Mouse (Mus musculus) neural tube, embryonic 14.5 days (tissue): ENCODE measurements around the gene Cnot2. TPM values are rescaled to one million over a fixed set of nuclear protein-coding genes. Genes with fewer than 3 reads are reported as not detected.

Source experiments
- ATAC-seq: fragments of 200-750 bp; cut with Nextera tagmentation; 2 replicates; pipeline ENCODE4 v1.8.0; 2017; ENCODE audit warnings: low read depth, mild to moderate bottlenecking, moderate TSS enrichment, moderate library complexity
- H3K27ac ChIP-seq: fragments of 300-500 bp; sonication (generic); 2 replicates; pipeline ENCODE4 v1.5.1; 2014; ENCODE audit warnings: low read depth, mild to moderate bottlenecking, control low read depth, low read length, moderate library complexity, mixed read lengths
- H3K27me3 ChIP-seq: fragments of 300-500 bp; sonication (generic); 2 replicates; pipeline ENCODE4 v1.6.1; 2014; ENCODE audit warnings: low read length; ENCODE audit not compliant: control insufficient read depth, insufficient read depth
- H3K36me3 ChIP-seq: fragments of 300-500 bp; sonication (generic); 2 replicates; pipeline ENCODE4 v1.6.1; 2014; ENCODE audit warnings: low read length, mixed read lengths; ENCODE audit not compliant: control insufficient read depth, insufficient read depth
- H3K4me1 ChIP-seq: fragments of 300-500 bp; sonication (generic); 2 replicates; pipeline ENCODE4 v1.6.1; 2014; ENCODE audit warnings: low read length; ENCODE audit not compliant: control insufficient read depth, insufficient read depth
- H3K4me2 ChIP-seq: fragments of 300-500 bp; sonication (generic); 2 replicates; pipeline ENCODE4 v1.6.1; 2014; ENCODE audit warnings: mild to moderate bottlenecking, low read depth, low read length, control low read depth
- H3K4me3 ChIP-seq: fragments of 300-500 bp; sonication (generic); 2 replicates; pipeline ENCODE4 v1.5.1; 2014; ENCODE audit warnings: low read depth, low read length, control low read depth, mixed read lengths
- H3K9ac ChIP-seq: fragments of 300-500 bp; sonication (generic); replicated peaks from 2 replicates; pipeline ENCODE4 v1.6.1; 2014; ENCODE audit warnings: low read depth, mild to moderate bottlenecking, control low read depth, low read length, mixed read lengths
- H3K9me3 ChIP-seq: fragments of 300-500 bp; sonication (generic); 2 replicates; pipeline ENCODE4 v1.6.1; 2016; ENCODE audit warnings: low read length; ENCODE audit not compliant: control insufficient read depth
- WGBS: fragments of 180-500 bp; shearing (Covaris S2); extraction: QIAGEN DNeasy Blood & Tissue Kit; methylation state at CpG from one replicate; pipeline ENCODE4 v1.1.7; 2014; 5-methylcytosine and 5-hydroxymethylcytosine counted together
- polyA plus RNA-seq: library from polyadenylated mRNA; unstranded; fragments of >200 nt; fragmentation: Nextera tagmentation; extraction: Ambion mirVana; gene quantifications from 2 replicates; pipeline ENCODE4 v1.2.1, GENCODE M21; 2014

Cnot2 gene
- polyA plus RNA-seq, 1 experiment from 2014 or later = 103 TPM

GRCm38 (mm10) chr10:116452771-116453170 lies 128.5 kb downstream of the Cnot2 start:
- H3K9ac ChIP-seq = no peak overlapping the region
- H3K4me1 ChIP-seq = no peaks in the 10 kb centered on the region
- H3K27me3 ChIP-seq = no peaks in the 10 kb centered on the region
- no peak overlapping the region for H3K4me2 ChIP-seq
- WGBS = 96% methylated on average over 7 of the region's 7 CpGs
- H3K9me3 ChIP-seq = no peaks in the 10 kb centered on the region
- no peaks in the 10 kb centered on the region for H3K36me3 ChIP-seq
- no peak for ATAC-seq
- H3K4me3 ChIP-seq = no peak overlapping the region
- H3K27ac ChIP-seq = no peak overlapping the region

GRCm38 (mm10) chr10:116450621-116451020 lies 130.7 kb downstream of the Cnot2 start:
- Histone ChIP-seq H3K27ac (no peak overlapping the region), H3K27me3 (no peaks in the 10 kb centered on the region), H3K9me3 (no peaks in the 10 kb centered on the region), H3K4me1 (no peaks in the 10 kb centered on the region), H3K36me3 (no peaks in the 10 kb centered on the region), H3K4me2 (no peak overlapping the region), H3K4me3 (no peak overlapping the region), H3K9ac (no peak overlapping the region)
- no peak for ATAC-seq
- WGBS = 74% methylated on average over 9 of the region's 9 CpGs

- Histone ChIP-seq H3K4me1 (no peaks in the 10 kb centered on the region), H3K27me3 (no peaks in the 10 kb centered on the region), H3K9ac (no peak overlapping the region), H3K9me3 (no peaks in the 10 kb centered on the region), H3K36me3 (no peaks in the 10 kb centered on the region), H3K4me2 (no peak overlapping the region), H3K4me3 (no peak overlapping the region), H3K27ac (no peak overlapping the region)
- ATAC-seq = no peak
- WGBS = 96% methylated on average over 12 of the region's 12 CpGs
These were observed 133.1 kb downstream of the Cnot2 start for GRCm38 (mm10) chr10:116448166-116448565.

GRCm38 (mm10) chr10:116447176-116447575 lies 134.1 kb downstream of the Cnot2 start:
- Histone ChIP-seq H3K9me3 (no peaks in the 10 kb centered on the region), H3K4me3 (no peak overlapping the region), H3K36me3 (no peaks in the 10 kb centered on the region), H3K27me3 (no peaks in the 10 kb centered on the region), H3K4me2 (no peak overlapping the region), H3K27ac (no peak overlapping the region), H3K9ac (no peak overlapping the region), H3K4me1 (no peaks in the 10 kb centered on the region)
- WGBS = 95% methylated on average over 9 of the region's 9 CpGs
- no peak for ATAC-seq

- no peaks in the 10 kb centered on the region for H3K9me3 ChIP-seq
- no peak overlapping the region for H3K4me2 ChIP-seq
- whole genome bisulfite sequencing = 96% methylated on average over 11 of the region's 12 CpGs
- H3K4me1 ChIP-seq = no peaks in the 10 kb centered on the region
- ATAC-seq = no peak
- H3K4me3 ChIP-seq = no peak overlapping the region
- H3K36me3 ChIP-seq = no peaks in the 10 kb centered on the region
- H3K9ac ChIP-seq = no peak overlapping the region
- no peak overlapping the region for H3K27ac ChIP-seq
- no peaks in the 10 kb centered on the region for H3K27me3 ChIP-seq
These were observed 135.3 kb downstream of the Cnot2 start for GRCm38 (mm10) chr10:116446040-116446439.

GRCm38 (mm10) chr10:116444826-116445225 lies 136.5 kb downstream of the Cnot2 start:
- H3K4me1 ChIP-seq = no peaks in the 10 kb centered on the region
- 97% methylated on average over 8 of the region's 8 CpGs for WGBS
- no peak overlapping the region for H3K27ac ChIP-seq
- H3K9ac ChIP-seq = no peak overlapping the region
- no peaks in the 10 kb centered on the region for H3K27me3 ChIP-seq
- H3K36me3 ChIP-seq = no peaks in the 10 kb centered on the region
- ATAC-seq = no peak
- no peak overlapping the region for H3K4me3 ChIP-seq
- H3K9me3 ChIP-seq = no peaks in the 10 kb centered on the region
- no peak overlapping the region for H3K4me2 ChIP-seq

GRCm38 (mm10) chr10:116444371-116444770 lies 136.9 kb downstream of the Cnot2 start:
- WGBS = 93% methylated on average over 10 of the region's 10 CpGs
- Histone ChIP-seq H3K27ac (no peak overlapping the region), H3K4me3 (no peak overlapping the region), H3K4me2 (no peak overlapping the region), H3K4me1 (no peaks in the 10 kb centered on the region), H3K9ac (no peak overlapping the region), H3K27me3 (no peaks in the 10 kb centered on the region), H3K9me3 (no peaks in the 10 kb centered on the region), H3K36me3 (no peaks in the 10 kb centered on the region)
- no peak for ATAC-seq

GRCm38 (mm10) chr10:116440946-116441345 lies 140.4 kb downstream of the Cnot2 start:
- Histone ChIP-seq H3K4me3 (no peak overlapping the region), H3K9ac (no peak overlapping the region), H3K36me3 (no peaks in the 10 kb centered on the region), H3K9me3 (no peaks in the 10 kb centered on the region), H3K4me2 (no peak overlapping the region), H3K27ac (no peak overlapping the region), H3K4me1 (no peaks in the 10 kb centered on the region), H3K27me3 (no peaks in the 10 kb centered on the region)
- 94% methylated on average over 7 of the region's 7 CpGs for WGBS
- ATAC-seq = no peak

GRCm38 (mm10) chr10:116440088-116440487 lies 141.2 kb downstream of the Cnot2 start:
- no peak overlapping the region for H3K4me3 ChIP-seq
- no peak overlapping the region for H3K9ac ChIP-seq
- H3K9me3 ChIP-seq = no peaks in the 10 kb centered on the region
- no peaks in the 10 kb centered on the region for H3K4me1 ChIP-seq
- no peaks in the 10 kb centered on the region for H3K36me3 ChIP-seq
- no peak overlapping the region for H3K27ac ChIP-seq
- H3K4me2 ChIP-seq = no peak overlapping the region
- no peaks in the 10 kb centered on the region for H3K27me3 ChIP-seq
- ATAC-seq = no peak
- 96% methylated on average over 10 of the region's 10 CpGs for WGBS

GRCm38 (mm10) chr10:116435455-116435854 lies 145.9 kb downstream of the Cnot2 start:
- Histone ChIP-seq H3K27me3 (no peaks in the 10 kb centered on the region), H3K9me3 (no peaks in the 10 kb centered on the region), H3K27ac (no peak overlapping the region), H3K36me3 (no peaks in the 10 kb centered on the region), H3K9ac (no peak overlapping the region), H3K4me3 (no peak overlapping the region), H3K4me1 (no peaks in the 10 kb centered on the region), H3K4me2 (no peak overlapping the region)
- WGBS = 87% methylated on average over 12 of the region's 12 CpGs
- no peak for ATAC-seq
